Mouse (Mus musculus) liver, postnatal 0 days (tissue): ENCODE data around the gene Lasp1. TPM values are rescaled to one million over a fixed set of nuclear protein-coding genes. Genes with fewer than 3 reads are reported as not detected.

Experiments
- ATAC-seq: fragments of 200-750 bp; cut with Nextera tagmentation; 2 replicates; pipeline ENCODE4 v1.8.0; 2017; ENCODE audit warnings: mild to moderate bottlenecking, moderate library complexity
- DNase-seq: peaks from one replicate; pipeline ENCODE4 v3.0.0-alpha.2; 2016
- H3K27ac ChIP-seq: fragments of 300-500 bp; sonication (generic); 2 replicates; pipeline ENCODE4 v1.5.1; 2014; ENCODE audit warnings: antibody characterized with exemption, moderate library complexity, mild to moderate bottlenecking, low read depth
- H3K27me3 ChIP-seq: fragments of 300-500 bp; sonication (generic); 2 replicates; pipeline ENCODE4 v1.6.1; 2014; ENCODE audit warnings: low read length, control low read depth, mixed read lengths; ENCODE audit not compliant: insufficient read depth
- H3K36me3 ChIP-seq: fragments of 300-500 bp; sonication (generic); replicated peaks from 2 replicates; pipeline ENCODE4 v1.6.1; 2014; ENCODE audit warnings: mild to moderate bottlenecking, control low read depth, low read length, moderate library complexity, mixed read lengths; ENCODE audit not compliant: insufficient read depth
- H3K4me1 ChIP-seq: fragments of 300-500 bp; sonication (generic); 2 replicates; pipeline ENCODE4 v1.6.1; 2014; ENCODE audit warnings: antibody characterized with exemption, mild to moderate bottlenecking, control low read depth; ENCODE audit not compliant: insufficient read depth
- H3K4me2 ChIP-seq: fragments of 300-500 bp; sonication (generic); 2 replicates; pipeline ENCODE4 v1.6.1; 2014; ENCODE audit warnings: low read depth, mild to moderate bottlenecking, low read length, moderate library complexity, mixed read lengths
- H3K4me3 ChIP-seq: fragments of 300-500 bp; sonication (generic); 2 replicates; pipeline ENCODE4 v1.5.1; 2014; ENCODE audit warnings: low read depth, low read length
- H3K9ac ChIP-seq: fragments of 300-500 bp; sonication (generic); replicated peaks from 2 replicates; pipeline ENCODE4 v1.6.1; 2014; ENCODE audit warnings: mild to moderate bottlenecking, moderate library complexity
- H3K9me3 ChIP-seq: fragments of 300-500 bp; sonication (generic); 2 replicates; pipeline ENCODE4 v1.6.1; 2016; ENCODE audit warnings: mild to moderate bottlenecking, control low read depth, low read length, mixed read lengths
- CTCF ChIP-seq: sonication (generic); IDR thresholded peaks from 2 replicates; pipeline ENCODE4 v1.5.1; 2016; ENCODE audit warnings: antibody characterized with exemption, low read depth
- EP300 ChIP-seq: IDR thresholded peaks from 2 replicates; pipeline ENCODE4 v1.6.1; 2016; ENCODE audit warnings: antibody characterized with exemption, low read depth, mild to moderate bottlenecking
- whole genome bisulfite sequencing: fragments of 180-500 bp; shearing (Covaris S2); extraction: QIAGEN DNeasy Blood & Tissue Kit; methylation state at CpG from one replicate; pipeline ENCODE4 v1.1.7; 2014; ENCODE audit not compliant: insufficient replicate concordance; 5-methylcytosine and 5-hydroxymethylcytosine counted together
- polyA plus RNA-seq: library from polyadenylated mRNA; unstranded; fragments of >200 nt; fragmentation: Nextera tagmentation; extraction: Ambion mirVana; gene quantifications from 2 replicates; pipeline ENCODE4 v1.2.1, GENCODE M21; 2015

The Lasp1 gene
- polyA plus RNA-seq, 1 experiment from 2014 or later = 32.2 TPM

GRCm38 (mm10) chr11:97808093-97808492, 9.3 kb downstream of the Lasp1 start:
- ATAC-seq = no peak
- Histone ChIP-seq H3K36me3 (peaks cover 30% of the 10 kb centered on the region), H3K27me3 (no peaks in the 10 kb centered on the region), H3K4me3 (no peak overlapping the region), H3K4me2 (peak overlapping the region; percentile 6; the same call in 1 of the 2 replicates), H3K4me1 (peaks cover 79% of the 10 kb centered on the region), H3K9ac (no peak overlapping the region), H3K9me3 (no peaks in the 10 kb centered on the region), H3K27ac (peak overlapping the region; percentile 51)
- WGBS = 56% methylated on average over 2 of the region's 2 CpGs
- no peak for DNase-seq
- no peak for TF ChIP-seq EP300
- no peak for TF ChIP-seq CTCF

DNA sequence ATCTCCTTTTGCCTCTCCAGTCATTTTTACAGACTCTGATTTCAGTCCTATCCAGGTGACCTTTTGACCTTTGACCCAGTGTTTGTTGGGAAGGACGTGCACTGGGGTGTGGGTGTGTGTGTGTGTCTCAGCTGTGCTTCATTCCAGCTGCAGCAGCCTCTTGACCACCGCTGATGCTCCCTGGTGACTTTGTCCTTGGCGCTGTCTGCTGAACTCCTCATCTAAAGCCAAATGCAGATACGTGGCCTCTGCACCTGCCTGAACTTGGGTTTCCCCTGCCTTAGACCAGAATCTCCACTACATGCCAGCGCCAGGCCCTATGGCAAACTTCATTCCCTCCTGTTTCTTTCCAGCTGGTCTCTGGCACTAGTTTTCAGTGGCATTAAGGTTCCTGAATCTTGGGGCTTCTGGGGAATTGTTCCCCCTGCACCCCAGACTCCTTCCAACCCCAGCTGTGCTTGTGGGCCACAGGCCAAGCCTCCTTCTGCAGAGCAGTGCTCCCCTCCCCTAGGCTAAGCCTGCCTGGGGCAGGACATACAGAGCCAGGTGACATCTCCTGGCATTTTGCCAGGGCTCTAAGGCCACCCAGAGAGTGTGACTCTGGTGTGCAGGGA, 9.9 kb downstream of the Lasp1 start:
- 58% methylated on average over 5 of the region's 5 CpGs for WGBS
- TF ChIP-seq CTCF (no peak), EP300 (no peak)
- peaks cover 83% of the 10 kb centered on the region for H3K4me1 ChIP-seq
- DNase-seq = peak; percentile 43
- H3K4me3 ChIP-seq = no peak overlapping the region
- H3K27ac ChIP-seq = peak overlapping the region; percentile 51
- peaks cover 35% of the 10 kb centered on the region for H3K36me3 ChIP-seq
- no peaks in the 10 kb centered on the region for H3K27me3 ChIP-seq
- no peaks in the 10 kb centered on the region for H3K9me3 ChIP-seq
- 0 out of 2 replicates have a peak overlapping the region, but pooled peaks have one; percentile 6 for H3K4me2 ChIP-seq
- H3K9ac ChIP-seq = peak overlapping the region; percentile 21; the same call in 1 of the 2 replicates
- peak; percentile 35; the same call in 1 of the 2 replicates for ATAC-seq

DNA sequence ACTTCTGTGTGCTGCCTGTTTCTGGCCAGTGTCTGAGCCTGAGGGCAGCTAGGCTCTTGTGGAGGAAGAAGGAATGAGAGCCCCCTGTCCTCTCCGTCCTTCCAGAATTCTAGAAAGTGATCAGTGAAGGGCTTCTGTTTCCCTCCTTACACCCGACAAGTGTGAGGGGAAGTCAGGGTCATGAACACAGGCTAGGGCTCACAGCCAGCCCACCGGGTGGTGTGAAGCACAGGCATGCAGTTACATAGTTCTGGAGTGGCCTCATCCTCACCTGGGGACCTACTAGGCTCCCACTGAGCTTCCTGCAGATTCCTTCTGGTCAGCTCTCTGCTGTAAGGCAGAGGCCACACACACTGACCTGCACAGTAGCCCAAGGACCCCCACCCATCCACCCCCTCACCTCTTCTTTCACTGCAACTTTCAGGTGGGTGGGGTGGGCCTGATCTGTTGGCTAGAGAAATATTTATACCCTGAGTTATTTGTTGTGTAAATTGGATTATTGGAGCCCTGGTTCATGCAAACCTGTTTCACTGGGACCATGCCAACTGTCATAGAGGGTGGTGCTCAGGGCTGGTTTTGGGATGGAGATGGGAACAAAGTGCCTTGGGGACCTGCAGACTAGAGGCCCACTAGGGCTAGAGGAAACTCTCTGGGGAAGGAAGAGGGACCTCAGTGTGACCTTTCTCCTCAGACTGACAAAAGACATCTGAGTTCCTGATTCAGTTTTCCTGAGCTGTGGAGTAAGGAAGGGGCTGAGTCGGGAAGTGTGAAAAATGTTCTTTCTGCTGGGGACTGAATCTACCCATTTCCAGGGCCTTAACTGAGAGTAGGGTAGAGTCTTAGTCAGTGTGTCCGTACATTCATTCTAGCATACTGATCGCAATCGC, 10.7 kb downstream of the Lasp1 start:
- H3K4me1 ChIP-seq = peaks cover 81% of the 10 kb centered on the region
- peak; percentile 13 for DNase-seq
- no peaks in the 10 kb centered on the region for H3K27me3 ChIP-seq
- peak overlapping the region; percentile 51; the same call in 1 of the 2 replicates for H3K27ac ChIP-seq
- H3K9me3 ChIP-seq = no peaks in the 10 kb centered on the region
- H3K4me2 ChIP-seq = no peak overlapping the region
- TF ChIP-seq CTCF = no peak
- no peak for TF ChIP-seq EP300
- no peak overlapping the region for H3K4me3 ChIP-seq
- H3K36me3 ChIP-seq = peaks cover 39% of the 10 kb centered on the region
- 48% methylated on average over 7 of the region's 7 CpGs for WGBS
- H3K9ac ChIP-seq = peak overlapping the region; percentile 21; the same call in 1 of the 2 replicates
- ATAC-seq = no peak

GRCm38 (mm10) chr11:97810356-97810755, 11.6 kb downstream of the Lasp1 start:
- Histone ChIP-seq H3K4me3 (no peak overlapping the region), H3K4me2 (no peak overlapping the region), H3K36me3 (peaks cover 42% of the 10 kb centered on the region), H3K9me3 (no peaks in the 10 kb centered on the region), H3K27me3 (no peaks in the 10 kb centered on the region), H3K27ac (no peak overlapping the region), H3K9ac (no peak overlapping the region), H3K4me1 (peaks cover 81% of the 10 kb centered on the region)
- 50% methylated on average over 7 of the region's 7 CpGs for WGBS
- TF ChIP-seq EP300 (no peak), CTCF (no peak)
- DNase-seq = peak; percentile 15
- no peak for ATAC-seq

- H3K4me1 ChIP-seq = peaks cover 77% of the 10 kb centered on the region
- no peak overlapping the region for H3K4me2 ChIP-seq
Measured at GRCm38 (mm10) chr11:97810970-97811369, 12.2 kb downstream of the Lasp1 start.

More at GRCm38 (mm10) chr11:97810970-97811369, 12.2 kb downstream of the Lasp1 start:
- TF ChIP-seq CTCF (no peak), EP300 (no peak)
- ATAC-seq (no peak), DNase-seq (no peak)
- no peaks in the 10 kb centered on the region for H3K27me3 ChIP-seq
- H3K9me3 ChIP-seq = no peaks in the 10 kb centered on the region
- H3K4me3 ChIP-seq = no peak overlapping the region
- H3K36me3 ChIP-seq = peaks cover 48% of the 10 kb centered on the region
- peak overlapping the region; percentile 38; the same call in 1 of the 2 replicates for H3K9ac ChIP-seq
- H3K27ac ChIP-seq = peak overlapping the region; percentile 76; the same call in 1 of the 2 replicates
- WGBS = 68% methylated on average over 3 of the region's 3 CpGs
